Mouse (Mus musculus) macrophage (primary cell): ENCODE measurements around the gene Hdhd5. TPM values are rescaled to one million over a fixed set of nuclear protein-coding genes. Genes with fewer than 3 reads are reported as not detected.
A peak's percentile ranks its signal among the peaks of the same experiment; 100 is the strongest.

Experiments used
- H3K27ac ChIP-seq: fragments of 350-480 bp; formaldehyde crosslinking; 2 replicates; pipeline ENCODE4 v1.9.0; 2021
- H3K36me3 ChIP-seq: fragments of 350-480 bp; formaldehyde crosslinking; 2 replicates; pipeline ENCODE4 v1.9.0; 2021; ENCODE audit errors: inconsistent target
- H3K4me3 ChIP-seq: fragments of 350-480 bp; formaldehyde crosslinking; 2 replicates; pipeline ENCODE4 v1.9.0; 2021; ENCODE audit errors: inconsistent target
- H3K79me2 ChIP-seq: fragments of 350-480 bp; formaldehyde crosslinking; 2 replicates; pipeline ENCODE4 v1.9.0; 2021; ENCODE audit errors: inconsistent target
- WGBS: methylation state at CpG from one replicate; pipeline ENCODE4 v1.1.7; 2026; ENCODE audit warnings: inconsistent platforms; ENCODE audit not compliant: missing documents; 5-methylcytosine and 5-hydroxymethylcytosine counted together
- polyA plus RNA-seq: library from polyadenylated mRNA; stranded (reverse); fragments of 250-400 nt; gene quantifications from 3 replicates; pipeline ENCODE4 v1.2.4, GENCODE M21; 2018; ENCODE audit warnings: inconsistent platforms

The Hdhd5 gene
- polyA plus RNA-seq, 1 experiment from 2014 or later, result 4.1 TPM

GRCm38 (mm10) chr6:120483211-120483626 is 47.9 kb downstream of the Hdhd5 start:
- peaks cover 15% of the 10 kb centered on the region; the same call in 1 of the 2 replicates for H3K36me3 ChIP-seq
- 43% methylated on average over 8 of the region's 8 CpGs for WGBS
- peaks cover 9% of the 10 kb centered on the region; the same call in 1 of the 2 replicates for H3K79me2 ChIP-seq
- H3K4me3 ChIP-seq, result no peak overlapping the region
- H3K27ac ChIP-seq, result no peak overlapping the region

GRCm38 (mm10) chr6:120482756-120483155 is 48.4 kb downstream of the Hdhd5 start:
- Histone ChIP-seq H3K79me2 (peaks cover 9% of the 10 kb centered on the region; the same call in 1 of the 2 replicates), H3K27ac (no peak overlapping the region), H3K4me3 (no peak overlapping the region), H3K36me3 (peaks cover 20% of the 10 kb centered on the region; the same call in 1 of the 2 replicates)
- WGBS, result 52% methylated on average over 6 of the region's 6 CpGs

- Histone ChIP-seq H3K79me2 (peaks cover 9% of the 10 kb centered on the region; the same call in 1 of the 2 replicates), H3K36me3 (peaks cover 27% of the 10 kb centered on the region; the same call in 1 of the 2 replicates), H3K27ac (no peak overlapping the region), H3K4me3 (no peak overlapping the region)
- 94% methylated on average over 13 of the region's 14 CpGs for WGBS
Observed at GRCm38 (mm10) chr6:120482021-120482420, 49.1 kb downstream of the Hdhd5 start.

GRCm38 (mm10) chr6:120481538-120481937 is 49.6 kb downstream of the Hdhd5 start:
- WGBS, result 93% methylated on average over 5 of the region's 6 CpGs
- peaks cover 32% of the 10 kb centered on the region for H3K36me3 ChIP-seq
- no peak overlapping the region for H3K4me3 ChIP-seq
- H3K27ac ChIP-seq, result no peak overlapping the region
- H3K79me2 ChIP-seq, result peaks cover 9% of the 10 kb centered on the region; the same call in 1 of the 2 replicates

GRCm38 (mm10) chr6:120480361-120480760 is 50.8 kb downstream of the Hdhd5 start:
- peak overlapping the region; percentile 65; the same call in 1 of the 2 replicates for H3K27ac ChIP-seq
- H3K4me3 ChIP-seq, result no peak overlapping the region
- WGBS, result 85% methylated on average over 5 of the region's 5 CpGs
- peaks cover 10% of the 10 kb centered on the region; the same call in 1 of the 2 replicates for H3K79me2 ChIP-seq
- H3K36me3 ChIP-seq, result peaks cover 43% of the 10 kb centered on the region

GRCm38 (mm10) chr6:120479302-120479701 is 51.8 kb downstream of the Hdhd5 start:
- Histone ChIP-seq H3K36me3 (peaks cover 44% of the 10 kb centered on the region), H3K27ac (peak overlapping the region; percentile 65), H3K4me3 (no peak overlapping the region), H3K79me2 (peaks cover 20% of the 10 kb centered on the region; the same call in 1 of the 2 replicates)
- 0% methylated on average over 2 of the region's 2 CpGs for WGBS

- WGBS, result 99% methylated on average over 8 of the region's 8 CpGs
- Histone ChIP-seq H3K79me2 (peaks cover 37% of the 10 kb centered on the region; the same call in 1 of the 2 replicates), H3K4me3 (no peak overlapping the region), H3K27ac (no peak overlapping the region), H3K36me3 (peaks cover 30% of the 10 kb centered on the region)
Observed at GRCm38 (mm10) chr6:120475288-120475687, 55.8 kb downstream of the Hdhd5 start.

- Histone ChIP-seq H3K4me3 (no peak overlapping the region), H3K79me2 (peaks cover 53% of the 10 kb centered on the region), H3K27ac (peak overlapping the region; percentile 65), H3K36me3 (peaks cover 30% of the 10 kb centered on the region)
- 9% methylated on average over 5 of the region's 5 CpGs for WGBS
Observed at GRCm38 (mm10) chr6:120473427-120473826, 57.7 kb downstream of the Hdhd5 start.

- Histone ChIP-seq H3K79me2 (peaks cover 61% of the 10 kb centered on the region), H3K4me3 (no peak overlapping the region), H3K27ac (peak overlapping the region; percentile 65), H3K36me3 (peaks cover 23% of the 10 kb centered on the region)
- 49% methylated on average over 8 of the region's 8 CpGs for WGBS
Observed at GRCm38 (mm10) chr6:120472455-120473140, 58.5 kb downstream of the Hdhd5 start.

- Histone ChIP-seq H3K27ac (peak overlapping the region; percentile 65), H3K36me3 (peaks cover 17% of the 10 kb centered on the region), H3K4me3 (no peak overlapping the region), H3K79me2 (peaks cover 66% of the 10 kb centered on the region)
- 7% methylated on average over 5 of the region's 5 CpGs for WGBS
Observed at GRCm38 (mm10) chr6:120471991-120472441, 59.1 kb downstream of the Hdhd5 start.

- WGBS, result 0% methylated on average over 1 of the region's 1 CpGs
- Histone ChIP-seq H3K27ac (peak overlapping the region; percentile 65), H3K4me3 (no peak overlapping the region), H3K79me2 (peaks cover 71% of the 10 kb centered on the region), H3K36me3 (peaks cover 5% of the 10 kb centered on the region; the same call in 1 of the 2 replicates)
Observed at GRCm38 (mm10) chr6:120470666-120471065, 60.5 kb downstream of the Hdhd5 start.

- Histone ChIP-seq H3K36me3 (no peaks in the 10 kb centered on the region), H3K79me2 (peaks cover 73% of the 10 kb centered on the region), H3K4me3 (no peak overlapping the region), H3K27ac (peak overlapping the region; percentile 65)
Observed at GRCm38 (mm10) chr6:120469770-120470169, 61.3 kb downstream of the Hdhd5 start.

GRCm38 (mm10) chr6:120469268-120469667 is 61.9 kb downstream of the Hdhd5 start:
- H3K79me2 ChIP-seq, result peaks cover 73% of the 10 kb centered on the region
- no peak overlapping the region for H3K4me3 ChIP-seq
- no peak overlapping the region for H3K27ac ChIP-seq
- WGBS, result 66% methylated on average over 3 of the region's 3 CpGs
- H3K36me3 ChIP-seq, result no peaks in the 10 kb centered on the region

GRCm38 (mm10) chr6:120468259-120468658 is 62.9 kb downstream of the Hdhd5 start:
- 64% methylated on average over 2 of the region's 4 CpGs for WGBS
- Histone ChIP-seq H3K36me3 (no peaks in the 10 kb centered on the region), H3K4me3 (no peak overlapping the region), H3K79me2 (peaks cover 76% of the 10 kb centered on the region), H3K27ac (no peak overlapping the region)

- Histone ChIP-seq H3K36me3 (no peaks in the 10 kb centered on the region), H3K4me3 (no peak overlapping the region), H3K27ac (peak overlapping the region; percentile 65), H3K79me2 (peaks cover 64% of the 10 kb centered on the region)
- 3% methylated on average over 10 of the region's 10 CpGs for WGBS
Observed at GRCm38 (mm10) chr6:120466609-120467329, 64.3 kb downstream of the Hdhd5 start.
